In the genomic region with DNA sequence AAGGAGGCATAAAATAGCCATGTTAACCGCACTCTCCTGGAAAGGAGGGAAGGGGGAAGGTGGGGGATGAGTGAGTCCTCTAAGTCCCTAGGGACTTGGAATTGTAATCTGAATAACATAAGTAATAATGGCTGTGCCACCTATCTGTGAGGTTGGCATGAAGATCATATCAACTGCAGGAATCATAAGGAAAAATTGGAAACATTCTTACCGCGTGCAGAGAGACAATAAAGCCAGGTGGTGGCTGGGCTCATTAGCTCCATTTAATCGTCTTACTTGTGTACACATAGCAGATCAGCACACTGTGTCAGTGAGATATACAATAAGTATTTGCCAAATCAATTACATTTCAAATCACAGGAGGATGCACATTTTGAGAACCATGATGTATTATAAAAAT, we compare ENCODE assay signal across 18 mouse cellular contexts. TPM values are rescaled to one million over a fixed set of nuclear protein-coding genes. Genes with fewer than 3 reads are reported as not detected.
A peak's percentile ranks its signal among the peaks of the same experiment; 100 is the strongest.
DNase-seq lines count a peak whose midpoint lies in the region; ATAC-seq and TF ChIP-seq lines count a peak whose summit lies in the region.
"Had no signal": no experiment of that assay in that cellular context is flagged by ENCODE, and none has a peak within 500 bp of the region (broad histone marks: within the 10 kb centered on the region; RNA-seq: fewer than 3 reads in every experiment).

No protein-coding gene starts in this region.

- H3K36me3 ChIP-seq in forebrain, embryonic 14.5 days (ENCODE audit: control insufficient read depth, insufficient read depth, low read length) = no peaks in the 10 kb centered on the region
- no peaks in the 10 kb centered on the region for H3K36me3 ChIP-seq in hindbrain, embryonic 15.5 days
- no peaks in the 10 kb centered on the region for H3K36me3 ChIP-seq in midbrain, embryonic 16.5 days (ENCODE audit: control insufficient read depth, insufficient read depth, low read length)
- H3K36me3 ChIP-seq: embryonic facial prominence, embryonic 12.5 days; heart, embryonic 13.5 days had no signal

- no peak overlapping the region for H3K9ac ChIP-seq in forebrain, embryonic 14.5 days (ENCODE audit: low read length)
- H3K9ac ChIP-seq in hindbrain, embryonic 15.5 days = no peak overlapping the region
- no peak overlapping the region for H3K9ac ChIP-seq in midbrain, embryonic 16.5 days (ENCODE audit: low read depth, low read length)
- H3K9ac ChIP-seq: embryonic facial prominence, embryonic 12.5 days; lung, embryonic 14.5 days had no signal

- H3K4me3 ChIP-seq in forebrain, embryonic 14.5 days (ENCODE audit: low read depth, low read length) = no peak overlapping the region
- no peak overlapping the region for H3K4me3 ChIP-seq in hindbrain, embryonic 15.5 days
- H3K4me3 ChIP-seq in midbrain, embryonic 16.5 days (ENCODE audit: low read depth, low read length) = no peak overlapping the region
- H3K4me3 ChIP-seq: embryonic facial prominence, embryonic 12.5 days had no signal

- peak overlapping the region; percentile 40; the same call in 1 of the 2 replicates for H3K4me2 ChIP-seq in forebrain, embryonic 14.5 days (ENCODE audit: low read length)
- peak overlapping the region; percentile 45; the same call in 1 of the 2 replicates for H3K4me2 ChIP-seq in hindbrain, embryonic 15.5 days
- H3K4me2 ChIP-seq in midbrain, embryonic 16.5 days (ENCODE audit: low read length) = no peak overlapping the region
- H3K4me2 ChIP-seq: liver, embryonic 11.5 days had no signal

- WGBS in forebrain, embryonic 14.5 days = 19% methylated on average over 4 of the region's 4 CpGs
- 24% methylated on average over 4 of the region's 4 CpGs for WGBS in hindbrain, embryonic 15.5 days
- 29% methylated on average over 4 of the region's 4 CpGs for WGBS in midbrain, embryonic 16.5 days

- no peak for TF ChIP-seq POLR2A in brain, embryonic 14.5 days (IDR thresholded peaks at IDR 0.05; ENCODE audit: borderline replicate concordance, extremely low read depth, insufficient read depth, insufficient read length, poor library complexity, severe bottlenecking)

- intact Hi-C loops in left cerebral cortex, postnatal 25 days (cut with DNase I) = no loop called here
- intact Hi-C loops in left cerebral cortex, postnatal 14 days (cut with DNase I) = no loop called here

- H3K9me3 ChIP-seq in forebrain, embryonic 14.5 days (replicated peaks; ENCODE audit: control insufficient read depth, low read length) = no peaks in the 10 kb centered on the region
- H3K9me3 ChIP-seq in hindbrain, embryonic 15.5 days = no peaks in the 10 kb centered on the region
- no peaks in the 10 kb centered on the region for H3K9me3 ChIP-seq in midbrain, embryonic 16.5 days (replicated peaks; ENCODE audit: control insufficient read depth, low read length, poor library complexity, severe bottlenecking)
- H3K9me3 ChIP-seq: embryonic facial prominence, embryonic 12.5 days; heart, embryonic 13.5 days had no signal

- H3K27ac ChIP-seq in forebrain, embryonic 14.5 days (ENCODE audit: low read depth, low read length) = peak overlapping the region; percentile 89
- H3K27ac ChIP-seq in hindbrain, embryonic 15.5 days (replicated peaks) = peak overlapping the region; percentile 80
- H3K27ac ChIP-seq in midbrain, embryonic 16.5 days (ENCODE audit: low read length) = peak overlapping the region; percentile 34
- H3K27ac ChIP-seq: embryonic facial prominence, embryonic 12.5 days; heart, embryonic 13.5 days; macrophage had no signal

- no peak for ATAC-seq in forebrain, embryonic 14.5 days
- ATAC-seq in hindbrain, embryonic 15.5 days (ENCODE audit: low FRiP score, low read depth) = 0 out of 2 replicates have a peak, but pooled peaks have one; percentile 2
- ATAC-seq in midbrain, embryonic 16.5 days = no peak
- ATAC-seq in CD4-positive, CD25-positive, alpha-beta regulatory T cell, adult 4 months = no peak

- DNase-seq in brain, embryonic 14.5 days (ENCODE audit: low read depth) = peak; percentile 70
- peak; percentile 46 for DNase-seq in forebrain, embryonic 14.5 days (ENCODE audit: low spot score)
- DNase-seq in embryo, embryonic 10.5 days (ENCODE audit: low spot score) = no peak
- no peak for DNase-seq in left cerebral cortex, postnatal 25 days (ENCODE audit: low spot score in 2 of 2)
- no peak for DNase-seq in left cerebral cortex, postnatal 14 days (ENCODE audit: low spot score in 2 of 2)
- DNase-seq: B cell, adult 2 months; cerebellum, postnatal 36 days; gastrocnemius, postnatal 36 days; right cerebral cortex, postnatal 4 days; thymus, adult 18-20 months had no signal

- no peak for TF ChIP-seq CTCF in brain, embryonic 14.5 days (IDR thresholded peaks at IDR 0.05; ENCODE audit: borderline replicate concordance, extremely low read depth, insufficient read depth, insufficient read length)

- no peaks in the 10 kb centered on the region for H3K27me3 ChIP-seq in forebrain, embryonic 14.5 days (replicated peaks; ENCODE audit: control insufficient read depth, insufficient read depth, low read length)
- no peaks in the 10 kb centered on the region for H3K27me3 ChIP-seq in hindbrain, embryonic 15.5 days
- no peaks in the 10 kb centered on the region; the same call in 1 of the 2 replicates for H3K27me3 ChIP-seq in midbrain, embryonic 16.5 days (ENCODE audit: control insufficient read depth, insufficient read depth, low read depth, low read length)
- H3K27me3 ChIP-seq: embryonic facial prominence, embryonic 12.5 days had no signal

- peaks cover 42% of the 10 kb centered on the region for H3K4me1 ChIP-seq in forebrain, embryonic 14.5 days (ENCODE audit: control insufficient read depth, insufficient read depth, low read length)
- H3K4me1 ChIP-seq in hindbrain, embryonic 15.5 days (replicated peaks) = peaks cover 42% of the 10 kb centered on the region
- H3K4me1 ChIP-seq in midbrain, embryonic 16.5 days (ENCODE audit: control insufficient read depth, insufficient read depth, low read length) = peaks cover 27% of the 10 kb centered on the region

RNA-seq across cellular contexts. Expression of a gene that starts 52.1 kb away (rescaled TPM):
- 2.3 and 2.7 TPM in 2 replicates for polyA plus RNA-seq in brain, embryonic 14.5 days (2012; rRNA removed)
- polyA plus RNA-seq in forebrain, embryonic 14.5 days (2014; fragmentation: Nextera tagmentation; extraction: Ambion mirVana) = 4.2 and 4.3 TPM in 2 replicates
- 2.8 and 3.4 TPM in 2 replicates for polyA plus RNA-seq in hindbrain, embryonic 15.5 days (2015; fragmentation: Nextera tagmentation; extraction: Ambion mirVana)
- polyA plus RNA-seq in midbrain, embryonic 16.5 days (2015; fragmentation: Nextera tagmentation; extraction: Ambion mirVana) = 2.6 and 3.6 TPM in 2 replicates
- under 1 TPM; 0.39 to 0.50 TPM for total RNA-seq in left cerebral cortex, postnatal 25 days (2021)
- not detected for polyA plus RNA-seq in CD4-positive, CD25-positive, alpha-beta regulatory T cell, adult 4 months (2017; shearing (Covaris generic))
- total RNA-seq in left cerebral cortex, postnatal 14 days (2021) = under 1 TPM; 0.66 to 0.77 TPM
- total RNA-seq: gastrocnemius, postnatal 36 days had no signal
- polyA plus RNA-seq: heart, embryonic 13.5 days had no signal

Comparison
In these comparisons a context has a peak if more than half of its experiments do, and no peak if none do; other contexts are left out.
1. DNase-seq: peak in brain, embryonic 14.5 days (single experiment) and forebrain, embryonic 14.5 days (single experiment); none in embryo, embryonic 10.5 days (single experiment), left cerebral cortex, postnatal 25 days (0 of 2) and left cerebral cortex, postnatal 14 days (0 of 2).
2. H3K27ac ChIP-seq: peak in every context shown above with its lines; median percentile 89 in forebrain, embryonic 14.5 days; 80 in hindbrain, embryonic 15.5 days; 34 in midbrain, embryonic 16.5 days.